Mouse (Mus musculus): ENCODE measurements at regions not wholly inside any gene's neighbourhood (a gene's known extent, or its start where the extent isn't known, plus 50 kb on each side); places are given as distances from the start of the nearest gene placed in this dataset.

- no peak for DNase-seq (ENCODE audit: low spot score in 2 of 2)
Measured at GRCm38 (mm10) chr4:64432097-64432496, 385.3 kb upstream of the Tnc start.

- no peak for DNase-seq (ENCODE audit: low spot score in 2 of 2)
Measured at GRCm38 (mm10) chr4:64437744-64438594, 391.2 kb upstream of the Tnc start.

- no peak for DNase-seq (ENCODE audit: low spot score in 2 of 2)
Measured at GRCm38 (mm10) chr4:64451442-64451841, 404.6 kb upstream of the Tnc start.

- DNase-seq (ENCODE audit: low spot score in 2 of 2) = no peak
Measured at GRCm38 (mm10) chr4:64451946-64452345, 405.1 kb upstream of the Tnc start.

- DNase-seq (ENCODE audit: low spot score in 2 of 2) = no peak
Measured at GRCm38 (mm10) chr4:64492260-64492962, 445.6 kb upstream of the Tnc start.

- DNase-seq (ENCODE audit: low spot score in 2 of 2) = peak in 1 of 2 experiments; percentile 3
Measured at GRCm38 (mm10) chr4:64497759-64498158, 450.9 kb upstream of the Tnc start.

GRCm38 (mm10) chr4:64500635-64501395, 454.0 kb upstream of the Tnc start:
- DNase-seq (ENCODE audit: low spot score in 2 of 2) = no peak

- DNase-seq (ENCODE audit: low spot score in 2 of 2) = no peak
Measured at GRCm38 (mm10) chr4:64521883-64522282, 475.1 kb upstream of the Tnc start.

GRCm38 (mm10) chr4:64527724-64528332, 481.0 kb upstream of the Tnc start:
- no peak for DNase-seq (ENCODE audit: low spot score in 2 of 2)

GRCm38 (mm10) chr4:64530585-64530984, 483.8 kb upstream of the Tnc start:
- DNase-seq (ENCODE audit: low spot score in 2 of 2) = no peak

- DNase-seq (ENCODE audit: low spot score in 2 of 2) = no peak
Measured at GRCm38 (mm10) chr4:64533019-64533418, 486.2 kb upstream of the Tnc start.

- DNase-seq (ENCODE audit: low spot score in 2 of 2) = no peak
Measured at GRCm38 (mm10) chr4:64535554-64536253, 488.9 kb upstream of the Tnc start.

GRCm38 (mm10) chr4:64538009-64538408, 491.2 kb upstream of the Tnc start:
- no peak for DNase-seq (ENCODE audit: low spot score in 2 of 2)

- no peak for DNase-seq (ENCODE audit: low spot score in 2 of 2)
Measured at GRCm38 (mm10) chr4:64544576-64545185, 497.9 kb upstream of the Tnc start.

GRCm38 (mm10) chr4:64546386-64546785, 499.6 kb upstream of the Tnc start:
- DNase-seq (ENCODE audit: low spot score in 2 of 2) = no peak

GRCm38 (mm10) chr4:64562511-64562910, 515.7 kb upstream of the Tnc start:
- no peak for DNase-seq (ENCODE audit: low spot score in 2 of 2)

- DNase-seq (ENCODE audit: low spot score in 2 of 2) = no peak
Measured at GRCm38 (mm10) chr4:64563996-64564395, 517.2 kb upstream of the Tnc start.

- no peak for DNase-seq (ENCODE audit: low spot score in 2 of 2)
Measured at GRCm38 (mm10) chr4:64570666-64571065, 523.9 kb upstream of the Tnc start.

- no peak for DNase-seq (ENCODE audit: low spot score in 2 of 2)
Measured at GRCm38 (mm10) chr4:64575901-64576300, 529.1 kb upstream of the Tnc start.

- DNase-seq (ENCODE audit: low spot score in 2 of 2) = no peak
Measured at GRCm38 (mm10) chr4:64595014-64595599, 528.9 kb upstream of the Pappa start.
